Mouse (Mus musculus): Measurements from ENCODE around the gene Dnm2. TPM values are rescaled to one million over a fixed set of nuclear protein-coding genes. Genes with fewer than 3 reads are reported as not detected.

The Dnm2 gene
- polyA plus RNA-seq, 1 experiment from 2014 or later: 76.1 TPM

- Histone ChIP-seq H3K27me3 (no peaks in the 10 kb centered on the region), H3K4me2 (no peak overlapping the region), H3K9ac (no peak overlapping the region), H3K9me3 (no peaks in the 10 kb centered on the region), H3K4me1 (peaks cover 14% of the 10 kb centered on the region; the same call in 1 of the 2 replicates), H3K27ac (no peak overlapping the region), H3K4me3 (no peak overlapping the region), H3K36me3 (peaks cover 7% of the 10 kb centered on the region; the same call in 1 of the 2 replicates)
- WGBS: 87% methylated on average over 2 of the region's 2 CpGs
- no peak for ATAC-seq (ENCODE audit: insufficient number of reproducible peaks, low FRiP score, low TSS enrichment, low read depth)
These were observed 25.0 kb downstream of the Dnm2 start for GRCm38 (mm10) chr9:21449710-21450109.

GRCm38 (mm10) chr9:21450270-21450669 lies 25.6 kb downstream of the Dnm2 start:
- no peak for ATAC-seq (ENCODE audit: insufficient number of reproducible peaks, low FRiP score, low TSS enrichment, low read depth)
- H3K27me3 ChIP-seq: no peaks in the 10 kb centered on the region
- H3K4me3 ChIP-seq: no peak overlapping the region
- H3K4me1 ChIP-seq: peaks cover 14% of the 10 kb centered on the region; the same call in 1 of the 2 replicates
- H3K36me3 ChIP-seq: peaks cover 4% of the 10 kb centered on the region; the same call in 1 of the 2 replicates
- H3K9me3 ChIP-seq: no peaks in the 10 kb centered on the region
- no peak overlapping the region for H3K27ac ChIP-seq
- no peak overlapping the region for H3K9ac ChIP-seq
- no peak overlapping the region for H3K4me2 ChIP-seq
- 76% methylated on average over 3 of the region's 3 CpGs for WGBS

GRCm38 (mm10) chr9:21451391-21451790 lies 26.7 kb downstream of the Dnm2 start:
- Histone ChIP-seq H3K4me2 (no peak overlapping the region), H3K36me3 (0 out of 2 replicates have a peak, but pooled peaks cover 2% of the 10 kb centered on the region), H3K4me1 (peaks cover 14% of the 10 kb centered on the region; the same call in 1 of the 2 replicates), H3K9me3 (no peaks in the 10 kb centered on the region), H3K4me3 (no peak overlapping the region), H3K27me3 (no peaks in the 10 kb centered on the region), H3K27ac (no peak overlapping the region), H3K9ac (no peak overlapping the region)
- no peak for ATAC-seq (ENCODE audit: insufficient number of reproducible peaks, low FRiP score, low TSS enrichment, low read depth)
- 84% methylated on average over 8 of the region's 8 CpGs for WGBS

GRCm38 (mm10) chr9:21451870-21452269 lies 27.2 kb downstream of the Dnm2 start:
- 0 out of 2 replicates have a peak, but pooled peaks cover 2% of the 10 kb centered on the region for H3K36me3 ChIP-seq
- H3K9me3 ChIP-seq: no peaks in the 10 kb centered on the region
- H3K27ac ChIP-seq: no peak overlapping the region
- peaks cover 14% of the 10 kb centered on the region; the same call in 1 of the 2 replicates for H3K4me1 ChIP-seq
- no peak overlapping the region for H3K9ac ChIP-seq
- H3K27me3 ChIP-seq: no peaks in the 10 kb centered on the region
- H3K4me3 ChIP-seq: no peak overlapping the region
- ATAC-seq (ENCODE audit: insufficient number of reproducible peaks, low FRiP score, low TSS enrichment, low read depth): no peak
- WGBS: 72% methylated on average over 8 of the region's 8 CpGs
- no peak overlapping the region for H3K4me2 ChIP-seq

- no peak for ATAC-seq (ENCODE audit: insufficient number of reproducible peaks, low FRiP score, low TSS enrichment, low read depth)
- H3K4me2 ChIP-seq: no peak overlapping the region
- no peak overlapping the region for H3K4me3 ChIP-seq
- H3K9me3 ChIP-seq: no peaks in the 10 kb centered on the region
- no peak overlapping the region for H3K9ac ChIP-seq
- 84% methylated on average over 7 of the region's 7 CpGs for WGBS
- 0 out of 2 replicates have a peak, but pooled peaks cover 1% of the 10 kb centered on the region for H3K36me3 ChIP-seq
- no peaks in the 10 kb centered on the region for H3K27me3 ChIP-seq
- peaks cover 14% of the 10 kb centered on the region; the same call in 1 of the 2 replicates for H3K4me1 ChIP-seq
- no peak overlapping the region for H3K27ac ChIP-seq
These were observed 28.3 kb downstream of the Dnm2 start for GRCm38 (mm10) chr9:21453003-21453402.

- Histone ChIP-seq H3K4me1 (peaks cover 14% of the 10 kb centered on the region; the same call in 1 of the 2 replicates), H3K27ac (no peak overlapping the region), H3K9ac (no peak overlapping the region), H3K4me3 (no peak overlapping the region), H3K4me2 (no peak overlapping the region), H3K36me3 (peaks cover 6% of the 10 kb centered on the region; the same call in 1 of the 2 replicates), H3K27me3 (no peaks in the 10 kb centered on the region), H3K9me3 (no peaks in the 10 kb centered on the region)
- 74% methylated on average over 2 of the region's 2 CpGs for WGBS
- ATAC-seq (ENCODE audit: insufficient number of reproducible peaks, low FRiP score, low TSS enrichment, low read depth): no peak
These were observed 28.8 kb downstream of the Dnm2 start for GRCm38 (mm10) chr9:21453459-21453858.

- ATAC-seq (ENCODE audit: insufficient number of reproducible peaks, low FRiP score, low TSS enrichment, low read depth): no peak
- no peak overlapping the region for H3K4me3 ChIP-seq
- no peak overlapping the region for H3K9ac ChIP-seq
- H3K27ac ChIP-seq: no peak overlapping the region
- no peaks in the 10 kb centered on the region for H3K27me3 ChIP-seq
- H3K4me2 ChIP-seq: no peak overlapping the region
- no peaks in the 10 kb centered on the region for H3K9me3 ChIP-seq
- H3K36me3 ChIP-seq: peaks cover 7% of the 10 kb centered on the region; the same call in 1 of the 2 replicates
- H3K4me1 ChIP-seq: peaks cover 14% of the 10 kb centered on the region; the same call in 1 of the 2 replicates
- WGBS: 75% methylated on average over 4 of the region's 4 CpGs
These were observed 29.8 kb downstream of the Dnm2 start for GRCm38 (mm10) chr9:21454556-21454955.

GRCm38 (mm10) chr9:21455103-21455770 lies 30.5 kb downstream of the Dnm2 start:
- WGBS: 66% methylated on average over 4 of the region's 4 CpGs
- Histone ChIP-seq H3K36me3 (peaks cover 10% of the 10 kb centered on the region; the same call in 1 of the 2 replicates), H3K4me2 (no peak overlapping the region), H3K9ac (no peak overlapping the region), H3K9me3 (no peaks in the 10 kb centered on the region), H3K27ac (no peak overlapping the region), H3K27me3 (no peaks in the 10 kb centered on the region), H3K4me3 (no peak overlapping the region), H3K4me1 (peaks cover 11% of the 10 kb centered on the region; the same call in 1 of the 2 replicates)
- no peak for ATAC-seq (ENCODE audit: insufficient number of reproducible peaks, low FRiP score, low TSS enrichment, low read depth)

- 84% methylated on average over 7 of the region's 7 CpGs for WGBS
- Histone ChIP-seq H3K4me3 (no peak overlapping the region), H3K27ac (no peak overlapping the region), H3K4me2 (no peak overlapping the region), H3K4me1 (peaks cover 9% of the 10 kb centered on the region; the same call in 1 of the 2 replicates), H3K27me3 (no peaks in the 10 kb centered on the region), H3K36me3 (peaks cover 10% of the 10 kb centered on the region; the same call in 1 of the 2 replicates), H3K9me3 (no peaks in the 10 kb centered on the region), H3K9ac (no peak overlapping the region)
- no peak for ATAC-seq (ENCODE audit: insufficient number of reproducible peaks, low FRiP score, low TSS enrichment, low read depth)
These were observed 31.7 kb downstream of the Dnm2 start for GRCm38 (mm10) chr9:21456246-21456929.

- no peak overlapping the region for H3K4me3 ChIP-seq
- 0 out of 2 replicates have a peak, but pooled peaks cover 4% of the 10 kb centered on the region for H3K4me1 ChIP-seq
- H3K27ac ChIP-seq: no peak overlapping the region
- 81% methylated on average over 10 of the region's 10 CpGs for WGBS
- no peaks in the 10 kb centered on the region for H3K9me3 ChIP-seq
- no peaks in the 10 kb centered on the region for H3K27me3 ChIP-seq
- no peak overlapping the region for H3K4me2 ChIP-seq
- no peak for ATAC-seq (ENCODE audit: insufficient number of reproducible peaks, low FRiP score, low TSS enrichment, low read depth)
- H3K36me3 ChIP-seq: peaks cover 15% of the 10 kb centered on the region
- H3K9ac ChIP-seq: no peak overlapping the region
These were observed 32.4 kb downstream of the Dnm2 start for GRCm38 (mm10) chr9:21456930-21457634.

- ATAC-seq (ENCODE audit: insufficient number of reproducible peaks, low FRiP score, low TSS enrichment, low read depth): no peak
- Histone ChIP-seq H3K4me2 (no peak overlapping the region), H3K9ac (no peak overlapping the region), H3K4me1 (0 out of 2 replicates have a peak, but pooled peaks cover 4% of the 10 kb centered on the region), H3K27ac (no peak overlapping the region), H3K36me3 (peaks cover 19% of the 10 kb centered on the region), H3K9me3 (no peaks in the 10 kb centered on the region), H3K4me3 (no peak overlapping the region), H3K27me3 (no peaks in the 10 kb centered on the region)
- 79% methylated on average over 3 of the region's 3 CpGs for WGBS
These were observed 34.1 kb downstream of the Dnm2 start for GRCm38 (mm10) chr9:21458821-21459220.

All from limb, embryonic 15.5 days (tissue).